Mouse (Mus musculus) embryonic stem cell, embryonic (primary cell): Measurements from ENCODE around the gene Socs5.

Experiments used
- CTCF ChIA-PET, 4 experiments: fragments of 300-600 bp in 2 of 4; fragments of 350-600 bp in 2 of 4; sonication (Branson Sonifier 250); formaldehyde crosslinking; loops; one replicate each; lab custom pipeline; 2022; ENCODE audit warnings: inconsistent platforms in 2 of 4; lab: Charles Lee
- POLR2A ChIA-PET, 4 experiments: fragments of 300-600 bp in 2 of 4; fragments of 350-600 bp in 2 of 4; sonication (Branson Sonifier 250); formaldehyde crosslinking; loops; one replicate each; lab custom pipeline; 2022; ENCODE audit warnings: antibody characterized with exemption in 4 of 4, inconsistent platforms in 1 of 4; lab: Charles Lee

Gene Socs5

GRCm38 (mm10) chr17:87102636-87103035, 4.8 kb upstream of the Socs5 start:
- ChIA-PET POLR2A (interaction anchor here in 2 of 4 experiments (0.8 to 1.6 kb wide), 5 partner anchors 27 to 604 kb away, joined by 3 to 6 read pairs (median 4); partner anchors contain the start of genes Calm2 (in 1 of the 2), Cript (in 1 of the 2), Pigf (in 1 of the 2) and Ttc7 (in 1 of the 2)), CTCF (interaction anchor here in 1 of 4 experiments (1.1 kb wide), 1 partner anchor 58 kb away, joined by 3 read pairs; no protein-coding TSS in a partner anchor)

- CTCF ChIA-PET: interaction anchor here in 2 of 4 experiments (1.1 kb wide), 2 partner anchors 59 to 147 kb away, joined by 3 read pairs; no protein-coding TSS in a partner anchor
- POLR2A ChIA-PET: interaction anchor here in 3 of 4 experiments (0.8 to 1.6 kb wide), 7 partner anchors 11 to 605 kb away, joined by 3 to 6 read pairs (median 4); partner anchors contain the start of genes Calm2 (in 1 of the 3), Cript (in 1 of the 3), Pigf (in 1 of the 3) and Ttc7 (in 1 of the 3)
Observed at GRCm38 (mm10) chr17:87103060-87103459, 4.4 kb upstream of the Socs5 start.

- ChIA-PET POLR2A (interaction anchor here in 2 of 4 experiments (1.3 to 4.3 kb wide), 4 partner anchors 9 to 162 kb away, joined by 3 to 18 read pairs (median 4); partner anchors contain the start of genes Cript (in 1 of the 2) and Pigf (in 1 of the 2)), CTCF (interaction anchor here in 2 of 4 experiments (0.6 to 1.1 kb wide), 2 partner anchors 146 to 559 kb away, joined by 3 read pairs; no protein-coding TSS in a partner anchor)
Observed at GRCm38 (mm10) chr17:87104276-87104675, 3.2 kb upstream of the Socs5 start.

- ChIA-PET POLR2A (interaction anchor here in 2 of 4 experiments (0.7 to 4.3 kb wide), 11 partner anchors 9 to 341 kb away, joined by 3 to 18 read pairs (median 7); partner anchors contain the start of genes Calm2 (in 1 of the 2), Cript (in 1 of the 2) and Pigf (in 1 of the 2)), CTCF (interaction anchor here in 1 of 4 experiments (1.2 kb wide), 1 partner anchor 61 kb away, joined by 3 read pairs; no protein-coding TSS in a partner anchor)
Observed at GRCm38 (mm10) chr17:87105941-87106340, 1.5 kb upstream of the Socs5 start.

GRCm38 (mm10) chr17:87106691-87107523, 572 bp upstream of the Socs5 start:
- ChIA-PET POLR2A (interaction anchor here in 3 of 4 experiments (0.6 to 4.3 kb wide), 50 partner anchors 9 to 1336 kb away, joined by 3 to 18 read pairs (median 5); partner anchors contain the start of genes Calm2 (in 2 of the 3), Ttc7 (in 2 of the 3), Cript (in 1 of the 3) and Msh2 (in 1 of the 3)), CTCF (interaction anchor here in 3 of 4 experiments (0.5 to 1.1 kb wide), 8 partner anchors 20 to 1744 kb away, joined by 3 to 8 read pairs (median 4); no protein-coding TSS in a partner anchor)

- ChIA-PET CTCF (interaction anchor here in 1 of 4 experiments (0.5 to 1.2 kb wide), 3 partner anchors 25 to 140 kb away, joined by 3 read pairs; partner anchors contain the start of genes Cript and Pigf), POLR2A (interaction anchor here in 3 of 4 experiments (0.6 to 4.3 kb wide), 13 partner anchors 12 to 338 kb away, joined by 3 to 18 read pairs (median 6); partner anchors contain the start of gene Calm2 (in 1 of the 3))
Observed at GRCm38 (mm10) chr17:87108507-87109292, 1.2 kb downstream of the Socs5 start.

- POLR2A ChIA-PET: interaction anchor here in 1 of 4 experiments (0.7 to 1.2 kb wide), 3 partner anchors 15 to 33 kb away, joined by 3 read pairs; no protein-coding TSS in a partner anchor
- CTCF ChIA-PET: interaction anchor here in 1 of 4 experiments (0.5 kb wide), 1 partner anchor 139 kb away, joined by 3 read pairs; no protein-coding TSS in a partner anchor
Observed at GRCm38 (mm10) chr17:87109504-87109903, 2.0 kb downstream of the Socs5 start.

- ChIA-PET CTCF (interaction anchor here in 1 of 4 experiments (0.6 to 0.7 kb wide), 2 partner anchors 67 to 546 kb away, joined by 4 to 6 read pairs; no protein-coding TSS in a partner anchor), POLR2A (interaction anchor here in 1 of 4 experiments (0.6 to 1.2 kb wide), 3 partner anchors 9 to 149 kb away, joined by 3 read pairs; no protein-coding TSS in a partner anchor)
Observed at GRCm38 (mm10) chr17:87112852-87113592, 5.5 kb downstream of the Socs5 start.

GRCm38 (mm10) chr17:87115615-87116014, 8.1 kb downstream of the Socs5 start:
- POLR2A ChIA-PET: interaction anchor here in 3 of 4 experiments (0.6 to 2.2 kb wide), 8 partner anchors 8 to 332 kb away, joined by 3 to 9 read pairs (median 3); partner anchors contain the start of genes Socs5 (in 2 of the 3) and Calm2 (in 1 of the 3)

GRCm38 (mm10) chr17:87118966-87119526, 11.6 kb downstream of the Socs5 start:
- ChIA-PET POLR2A (no interaction called here), CTCF (no interaction called here)

More at GRCm38 (mm10) chr17:87115615-87116014, 8.1 kb downstream of the Socs5 start:
- CTCF ChIA-PET: interaction anchor here in 1 of 4 experiments (1.8 kb wide), 1 partner anchor 19 kb away, joined by 5 read pairs; no protein-coding TSS in a partner anchor

GRCm38 (mm10) chr17:87125344-87125743, 17.9 kb downstream of the Socs5 start:
- ChIA-PET CTCF (interaction anchor here in 3 of 4 experiments (0.7 to 1.2 kb wide), 4 partner anchors 8 to 89 kb away, joined by 3 to 4 read pairs (median 3); no protein-coding TSS in a partner anchor), POLR2A (interaction anchor here in 2 of 4 experiments (0.9 to 2.2 kb wide), 8 partner anchors 9 to 33 kb away, joined by 3 to 9 read pairs (median 4); partner anchors contain the start of gene Socs5 (in 1 of the 2))

GRCm38 (mm10) chr17:87132258-87132657, 24.8 kb downstream of the Socs5 start:
- POLR2A ChIA-PET: no interaction called here
- CTCF ChIA-PET: no interaction called here

GRCm38 (mm10) chr17:87133823-87134222, 26.3 kb downstream of the Socs5 start:
- CTCF ChIA-PET: interaction anchor here in 3 of 4 experiments (0.5 to 1.6 kb wide), 14 partner anchors 8 to 1157 kb away, joined by 3 to 6 read pairs (median 4); partner anchors contain the start of gene Socs5 (in 1 of the 3)

GRCm38 (mm10) chr17:87134631-87135030, 27.2 kb downstream of the Socs5 start:
- POLR2A ChIA-PET: interaction anchor here in 2 of 4 experiments (0.7 to 2.6 kb wide), 8 partner anchors 9 to 312 kb away, joined by 3 to 9 read pairs (median 5); partner anchors contain the start of genes Socs5 (in 2 of the 2), Calm2 (in 1 of the 2), Cript (in 1 of the 2) and Pigf (in 1 of the 2)
- CTCF ChIA-PET: interaction anchor here in 3 of 4 experiments (0.5 to 1.6 kb wide), 9 partner anchors 13 to 1629 kb away, joined by 3 to 6 read pairs (median 3); partner anchors contain the start of gene Socs5 (in 1 of the 3)

More at GRCm38 (mm10) chr17:87133823-87134222, 26.3 kb downstream of the Socs5 start:
- POLR2A ChIA-PET: interaction anchor here in 3 of 4 experiments (0.6 to 2.6 kb wide), 10 partner anchors 8 to 313 kb away, joined by 3 to 9 read pairs (median 5); partner anchors contain the start of genes Calm2 (in 1 of the 3), Cript (in 1 of the 3), Pigf (in 1 of the 3) and Socs5 (in 1 of the 3)

GRCm38 (mm10) chr17:87135741-87136140, 28.3 kb downstream of the Socs5 start:
- ChIA-PET CTCF (no interaction called here), POLR2A (interaction anchor here in 1 of 4 experiments (1.0 to 2.6 kb wide), 2 partner anchors 11 to 22 kb away, joined by 4 to 9 read pairs; no protein-coding TSS in a partner anchor)
